Mouse (Mus musculus): ENCODE data around the gene Rpl34.

The Rpl34 gene

GRCm38 (mm10) chr3:130712891-130713290, 17.3 kb downstream of the Rpl34 start:
- peak; percentile 10 for DNase-seq

GRCm38 (mm10) chr3:130710103-130710502, 20.1 kb downstream of the Rpl34 start:
- DNase-seq: no peak

- peak; percentile 98 for DNase-seq
Observed at GRCm38 (mm10) chr3:130708967-130709924, 21.0 kb downstream of the Rpl34 start, which contains the start of gene Ostc. Ostc (minus strand) TSS chr3:130709444.

GRCm38 (mm10) chr3:130708529-130708928, 21.7 kb downstream of the Rpl34 start:
- DNase-seq: peak; percentile 7

GRCm38 (mm10) chr3:130702289-130702688, 27.9 kb downstream of the Rpl34 start:
- no peak for DNase-seq

- DNase-seq: no peak
Observed at GRCm38 (mm10) chr3:130697622-130698021, 32.6 kb downstream of the Rpl34 start.

GRCm38 (mm10) chr3:130694705-130695104, 35.5 kb downstream of the Rpl34 start:
- DNase-seq: no peak

- no peak for DNase-seq
Observed at GRCm38 (mm10) chr3:130694041-130694593, 36.1 kb downstream of the Rpl34 start.

GRCm38 (mm10) chr3:130691596-130692170, 38.5 kb downstream of the Rpl34 start:
- no peak for DNase-seq

- peak; percentile 34 for DNase-seq
Observed at GRCm38 (mm10) chr3:130690834-130691595, 39.2 kb downstream of the Rpl34 start.

GRCm38 (mm10) chr3:130689630-130690029, 40.6 kb downstream of the Rpl34 start:
- peak; percentile 84 for DNase-seq

GRCm38 (mm10) chr3:130687051-130687450, 43.1 kb downstream of the Rpl34 start:
- DNase-seq: no peak

GRCm38 (mm10) chr3:130685014-130685366, 45.2 kb downstream of the Rpl34 start:
- no peak for DNase-seq

- DNase-seq: no peak
Observed at GRCm38 (mm10) chr3:130684276-130685013, 45.8 kb downstream of the Rpl34 start.

GRCm38 (mm10) chr3:130683836-130684235, 46.4 kb downstream of the Rpl34 start:
- DNase-seq: no peak

- DNase-seq: no peak
Observed at GRCm38 (mm10) chr3:130682183-130682582, 48.0 kb downstream of the Rpl34 start.

- no peak for DNase-seq
Observed at GRCm38 (mm10) chr3:130681226-130681625, 49.0 kb downstream of the Rpl34 start.

GRCm38 (mm10) chr3:130677671-130678460, 52.3 kb downstream of the Rpl34 start:
- DNase-seq: no peak
